Mouse (Mus musculus): Measurements from ENCODE around the gene Mrps7.
"Not testable (repeated sequence)": the region's sequence is repeated elsewhere in the genome, so short reads cannot be mapped to it uniquely, and the experiment has no call there.

Mrps7 gene

DNA sequence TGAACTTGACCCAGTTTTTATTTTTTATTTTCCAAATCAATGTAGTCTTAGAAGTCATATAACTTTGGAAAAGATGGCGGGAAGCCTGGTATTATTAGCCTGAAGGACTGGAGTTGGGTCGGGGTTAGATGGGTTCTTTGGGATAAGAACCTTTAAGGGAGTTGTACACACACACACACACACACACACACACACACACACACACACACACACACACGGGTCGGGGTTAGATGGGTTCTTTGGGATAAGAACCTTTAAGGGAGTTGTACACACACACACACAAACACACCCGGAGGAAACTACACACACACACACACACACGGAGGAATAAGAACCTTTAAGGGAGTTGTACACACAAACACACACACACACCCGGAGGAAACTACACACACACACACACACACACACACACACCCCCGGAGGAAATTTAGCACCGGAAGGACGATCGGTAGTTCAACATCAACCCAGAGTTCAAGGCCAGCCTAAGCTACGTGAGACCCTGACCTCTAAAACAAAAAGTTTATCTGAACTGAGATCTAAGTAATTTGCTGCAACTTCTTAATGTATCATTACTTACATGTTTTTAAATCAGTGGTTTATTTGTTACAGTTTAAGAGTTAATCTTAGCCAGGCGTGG lies 24.9 kb downstream of the Mrps7 start:
- DNase-seq (ENCODE audit: low spot score) = no peak

DNA sequence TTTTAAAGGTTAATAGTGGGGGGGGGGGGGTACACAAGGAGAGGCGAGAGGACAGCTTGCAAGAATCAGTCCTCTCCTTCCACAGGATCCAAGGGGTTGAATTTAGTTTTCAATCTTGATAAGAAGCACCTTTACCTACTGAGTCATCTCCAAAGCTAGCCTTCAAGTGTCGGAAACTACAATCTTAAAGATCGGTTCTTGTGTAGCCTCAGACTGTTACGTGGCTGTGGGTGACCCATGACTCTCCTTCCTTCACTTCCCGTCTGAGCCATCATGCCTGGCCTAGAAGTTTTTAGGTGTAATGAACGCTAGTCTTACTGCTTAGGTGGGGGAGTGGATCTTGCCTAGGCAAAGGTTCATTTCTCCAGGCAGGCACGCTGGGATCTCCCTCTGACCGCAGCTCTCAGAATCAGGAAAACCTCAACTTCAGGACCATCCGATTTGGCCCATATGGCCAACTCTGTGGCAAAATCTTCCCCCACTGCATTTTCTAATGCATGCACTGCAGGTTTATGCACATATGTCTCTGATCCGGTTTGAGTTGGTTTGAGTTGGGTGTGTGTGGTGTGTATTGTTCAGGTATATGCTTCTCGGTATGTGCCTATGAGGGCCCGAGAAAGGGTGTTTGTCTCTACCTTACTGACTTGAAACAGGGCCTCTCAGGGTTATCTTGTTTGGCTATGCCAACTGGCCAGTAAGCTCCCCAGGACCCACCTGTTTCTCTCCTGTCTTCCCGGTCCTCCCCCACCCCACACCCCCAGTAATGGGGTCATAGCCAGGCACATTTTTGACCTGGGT lies 26.2 kb downstream of the Mrps7 start:
- no peak for DNase-seq (ENCODE audit: low spot score)

DNA sequence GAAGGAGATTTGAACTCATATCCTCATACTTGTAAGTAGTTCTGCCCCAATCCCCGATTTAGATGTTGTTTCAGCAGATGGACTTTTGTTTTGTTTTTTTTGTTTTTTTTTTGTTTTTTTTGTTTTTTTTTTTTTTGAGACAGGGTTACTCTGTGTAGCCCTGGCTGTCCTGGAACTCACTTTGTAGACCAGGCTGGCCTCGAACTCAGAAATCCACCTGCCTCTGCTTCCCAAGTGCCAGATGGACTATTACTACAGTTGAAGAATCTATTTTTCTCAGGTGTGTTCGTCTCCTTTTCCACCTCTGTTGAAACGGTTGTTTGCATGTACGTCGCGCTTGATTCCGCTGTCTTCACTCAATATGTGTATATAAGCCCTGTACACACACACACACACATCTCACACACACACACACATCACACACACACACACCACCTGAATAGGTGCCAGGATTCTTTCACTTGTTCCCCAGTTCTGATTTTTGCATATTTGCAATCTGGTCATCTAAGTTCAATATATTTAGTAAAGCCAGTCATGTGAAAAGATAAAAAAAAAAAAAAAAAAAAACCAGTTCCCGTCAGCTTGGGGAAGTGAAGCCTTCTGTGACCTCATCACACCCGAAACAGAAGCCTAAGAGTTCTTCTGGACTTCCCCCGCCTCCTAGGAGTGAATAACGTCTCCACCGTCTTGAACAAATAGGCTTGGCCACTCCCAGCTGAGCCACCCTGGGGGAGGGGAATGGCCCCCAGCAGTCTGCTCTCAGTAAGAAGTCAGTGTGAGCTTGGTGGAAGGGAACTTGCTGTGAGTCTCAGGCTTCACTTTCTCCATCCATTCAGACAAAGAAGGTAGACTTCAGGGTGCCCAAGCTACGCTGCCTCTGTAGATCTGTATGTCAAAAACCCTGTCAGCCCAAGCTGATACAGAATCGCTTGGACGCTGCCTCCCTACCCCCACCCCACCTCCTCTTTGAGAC lies 27.1 kb downstream of the Mrps7 start:
- no peak for DNase-seq (ENCODE audit: low spot score)

DNA sequence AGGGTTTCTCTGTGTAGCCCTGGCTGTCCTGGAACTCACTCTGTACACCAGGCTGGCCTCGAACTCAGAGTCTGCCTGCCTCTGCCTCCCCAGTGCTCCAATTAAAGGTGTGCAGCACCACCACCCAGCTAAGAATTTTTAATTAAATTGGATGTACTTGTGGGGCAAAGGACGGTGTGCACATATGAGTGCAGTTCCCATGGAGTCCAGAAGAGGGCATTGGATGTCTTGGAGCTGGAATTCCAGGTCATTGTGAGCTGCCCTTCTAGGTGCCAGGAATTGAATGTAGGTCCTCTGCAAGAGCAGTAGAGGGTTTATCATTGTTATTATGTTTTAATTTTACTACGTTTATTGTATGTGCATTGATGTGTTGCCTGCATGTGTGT lies 27.8 kb downstream of the Mrps7 start:
- no peak for DNase-seq (ENCODE audit: low spot score)

DNA sequence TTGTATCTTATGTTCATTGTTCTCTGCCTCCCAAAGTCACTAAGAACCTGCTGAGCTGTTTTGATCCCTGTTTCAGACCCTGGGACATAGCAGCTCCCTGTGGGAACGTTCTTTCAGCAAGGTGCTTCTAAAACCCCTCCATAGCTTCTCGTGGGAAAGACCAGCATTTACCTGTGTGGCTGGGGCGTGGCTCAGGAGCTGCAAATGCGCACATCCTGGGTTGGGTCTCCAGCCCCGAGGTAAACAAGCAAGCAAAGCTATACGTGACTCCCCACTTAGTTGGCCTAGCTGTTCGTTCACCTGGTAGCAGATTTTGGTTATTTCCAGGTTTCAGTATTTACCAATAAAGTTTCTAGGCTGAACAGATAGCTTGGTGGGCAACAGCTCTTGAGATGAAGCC lies 28.5 kb downstream of the Mrps7 start:
- DNase-seq (ENCODE audit: low spot score) = no peak

DNA sequence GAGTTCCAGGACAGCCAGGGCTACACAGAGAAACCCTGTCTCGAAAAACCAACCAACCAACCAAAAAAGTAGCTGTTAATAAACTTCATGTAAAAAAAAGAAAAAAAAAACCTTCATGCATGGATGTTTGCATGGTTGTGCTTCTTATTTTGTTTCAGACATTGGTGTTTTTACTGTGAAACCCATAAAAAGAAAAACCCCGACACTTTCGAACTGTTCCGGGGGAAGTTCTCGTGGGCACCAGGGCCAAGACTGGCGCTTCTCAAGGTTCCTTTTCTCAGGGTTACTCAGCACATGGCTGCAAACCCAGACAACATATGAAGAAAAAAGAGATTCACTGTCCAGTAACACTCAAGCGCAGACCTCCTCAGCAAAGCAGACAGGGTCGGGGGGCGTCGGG lies 29.1 kb downstream of the Mrps7 start:
- no peak for DNase-seq (ENCODE audit: low spot score)

DNA sequence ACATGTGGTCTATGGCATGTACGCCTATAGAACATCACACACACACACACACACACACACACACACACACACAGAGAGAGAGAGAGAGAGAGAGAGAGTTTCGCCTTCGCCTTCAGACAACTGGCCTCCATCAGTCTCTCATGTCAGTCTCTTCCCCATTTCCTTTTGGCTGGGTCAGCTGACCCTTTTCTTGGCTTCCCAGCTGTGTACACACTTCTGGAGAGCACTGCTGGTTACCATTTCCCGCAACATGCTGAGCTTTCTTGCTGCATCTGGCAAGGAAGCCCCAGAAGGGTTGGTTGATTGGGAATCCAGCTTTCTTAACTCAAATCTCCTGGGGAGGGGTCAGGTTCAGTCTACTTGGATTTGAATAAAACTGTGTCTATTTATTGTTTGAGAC lies 30.4 kb downstream of the Mrps7 start:
- DNase-seq (ENCODE audit: low spot score) = no peak

DNA sequence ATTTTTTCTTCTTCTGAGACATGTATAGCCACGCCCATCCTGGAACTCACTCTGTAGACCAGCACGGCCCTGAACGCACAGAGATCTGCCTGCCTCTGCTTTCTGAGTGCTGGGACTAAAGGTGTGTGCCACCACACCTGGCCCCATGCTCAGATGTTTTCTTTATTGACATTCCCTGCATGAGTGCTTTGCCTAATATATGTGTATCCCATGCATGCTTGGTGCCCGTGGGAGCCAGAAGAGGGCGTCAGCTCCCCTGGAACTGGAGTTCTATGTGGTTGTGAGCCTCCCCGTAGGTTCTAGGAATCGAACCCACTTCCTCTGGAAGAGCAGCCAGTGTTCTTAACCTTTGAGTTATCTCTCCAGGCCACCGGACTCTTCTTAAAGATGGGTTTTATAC lies 31.3 kb downstream of the Mrps7 start:
- no peak for DNase-seq (ENCODE audit: low spot score)

DNA sequence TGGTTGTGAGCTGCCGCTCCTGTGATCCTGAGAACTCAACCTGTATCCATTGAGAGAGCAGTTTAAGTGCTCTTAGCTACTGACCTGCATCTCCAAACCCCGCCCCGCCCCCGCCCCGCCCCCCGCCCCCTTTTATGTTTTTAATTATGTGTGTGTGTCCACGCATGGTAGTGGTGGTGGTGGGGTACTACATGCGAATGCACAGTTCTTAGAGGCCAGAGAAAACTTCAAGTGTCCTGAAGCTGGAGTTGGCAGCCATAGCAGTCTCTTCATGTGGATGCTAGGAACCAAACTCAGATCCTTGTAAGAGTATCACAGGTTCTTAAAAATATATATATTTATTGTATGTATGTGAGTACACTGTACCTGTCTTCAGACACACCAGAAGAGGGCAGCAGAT lies 31.8 kb downstream of the Mrps7 start:
- DNase-seq (ENCODE audit: low spot score) = no peak

DNA sequence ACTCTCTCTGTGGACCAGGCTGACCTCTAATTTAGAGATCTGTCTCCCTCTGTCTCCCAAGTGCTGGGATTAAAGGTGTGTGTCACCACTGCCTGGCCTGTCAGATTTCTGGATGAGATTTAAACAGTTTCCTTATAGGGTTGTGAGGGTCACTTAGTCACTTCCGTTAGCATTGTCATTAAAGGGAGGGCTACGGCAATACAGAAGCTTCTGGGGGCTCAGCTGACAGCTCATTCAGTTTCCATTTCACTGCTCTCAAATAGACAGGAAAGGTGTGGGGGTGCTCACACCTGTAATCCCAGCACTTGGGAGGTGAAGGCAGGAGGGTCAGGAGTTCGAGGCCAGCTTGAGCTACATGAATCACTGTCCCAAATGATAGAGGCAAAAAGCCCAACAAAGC lies 33.2 kb downstream of the Mrps7 start:
- DNase-seq (ENCODE audit: low spot score) = no peak

DNA sequence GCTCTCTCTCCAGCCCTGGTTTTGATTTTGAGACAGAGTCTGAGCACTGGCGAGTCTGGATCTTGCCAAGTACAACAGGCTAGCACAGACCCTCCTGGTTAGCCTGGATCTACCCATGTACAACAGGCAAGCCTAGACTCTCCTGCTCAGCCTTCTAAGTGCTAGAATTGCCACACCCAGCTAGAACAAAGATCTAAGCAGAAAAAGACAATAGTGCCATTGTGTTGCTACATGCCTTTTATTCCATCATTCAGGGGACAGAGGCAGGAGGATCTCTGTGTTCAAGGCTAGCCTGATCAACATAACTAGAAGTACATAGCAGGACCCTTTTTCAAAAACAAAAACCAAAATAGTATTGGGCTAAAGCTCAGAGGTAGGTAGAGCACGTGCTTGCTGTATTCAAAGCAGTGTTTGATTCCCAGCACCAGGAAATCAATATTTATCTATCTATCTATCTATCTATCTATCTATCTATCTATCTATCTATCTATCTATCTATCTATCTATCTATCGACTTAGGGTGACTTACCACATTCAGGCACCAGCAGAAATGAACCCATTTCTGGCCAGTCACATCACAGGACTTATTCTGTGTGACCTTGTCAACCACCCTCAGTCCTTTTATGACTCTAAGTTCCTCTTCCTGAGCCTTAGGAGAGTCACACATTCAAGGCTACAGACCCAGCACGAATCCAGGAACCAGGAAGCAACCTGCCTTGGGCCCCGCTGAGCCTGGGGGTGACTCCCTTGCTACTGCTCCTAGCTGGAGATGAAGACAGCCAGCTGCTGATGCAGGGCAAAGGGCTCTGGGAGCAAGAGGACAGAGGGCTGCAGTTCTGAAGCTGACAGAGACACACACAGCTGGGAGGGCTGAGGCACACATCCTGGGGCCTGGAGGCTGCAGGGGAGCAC lies 35.0 kb downstream of the Mrps7 start:
- DNase-seq (ENCODE audit: low spot score) = no peak

DNA sequence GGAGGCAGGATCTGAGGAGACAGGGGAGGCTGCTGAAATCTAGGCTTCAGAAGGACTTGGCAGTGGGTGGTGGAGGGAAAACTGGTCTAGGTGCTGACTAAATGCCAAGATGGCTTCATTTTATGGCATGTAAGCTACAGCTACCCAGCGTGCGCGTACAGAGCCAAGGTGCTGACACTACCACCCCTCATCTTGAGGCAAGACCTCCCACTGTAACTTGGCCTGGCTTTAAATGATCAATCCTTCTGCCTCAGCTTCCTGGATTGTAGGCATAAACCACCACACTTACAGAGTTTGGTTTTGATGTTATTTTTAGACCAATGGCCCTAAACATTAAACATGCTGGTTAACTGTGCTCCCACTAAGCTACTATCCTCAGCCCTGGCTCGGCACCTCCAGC lies 35.8 kb downstream of the Mrps7 start:
- no peak for DNase-seq (ENCODE audit: low spot score)

DNA sequence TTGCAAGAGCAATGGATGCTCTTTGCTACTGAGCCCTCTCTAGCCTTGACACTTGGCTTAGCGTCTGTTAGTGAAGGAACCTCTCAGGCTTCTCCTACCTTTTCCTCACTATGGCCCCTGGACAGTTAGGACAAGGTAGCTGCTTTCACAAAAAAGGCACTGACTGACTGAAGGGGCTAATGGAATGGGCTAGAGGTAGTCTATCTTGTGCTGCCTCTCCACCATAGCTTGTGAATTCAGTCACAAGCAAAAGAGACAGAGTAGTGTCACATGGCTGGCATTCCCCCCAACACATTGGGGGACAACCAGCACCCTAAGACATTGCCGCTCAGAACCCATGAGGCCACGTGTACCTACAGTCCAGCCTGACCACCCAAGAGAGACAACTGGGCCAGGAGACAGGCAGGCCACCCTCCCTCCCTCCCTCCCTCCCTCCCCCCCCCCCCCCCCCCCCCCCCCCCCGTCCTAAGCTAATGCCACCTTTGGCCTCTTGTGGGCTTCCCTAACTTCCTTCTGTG lies 36.6 kb downstream of the Mrps7 start:
- no peak for DNase-seq (ENCODE audit: low spot score)

DNA sequence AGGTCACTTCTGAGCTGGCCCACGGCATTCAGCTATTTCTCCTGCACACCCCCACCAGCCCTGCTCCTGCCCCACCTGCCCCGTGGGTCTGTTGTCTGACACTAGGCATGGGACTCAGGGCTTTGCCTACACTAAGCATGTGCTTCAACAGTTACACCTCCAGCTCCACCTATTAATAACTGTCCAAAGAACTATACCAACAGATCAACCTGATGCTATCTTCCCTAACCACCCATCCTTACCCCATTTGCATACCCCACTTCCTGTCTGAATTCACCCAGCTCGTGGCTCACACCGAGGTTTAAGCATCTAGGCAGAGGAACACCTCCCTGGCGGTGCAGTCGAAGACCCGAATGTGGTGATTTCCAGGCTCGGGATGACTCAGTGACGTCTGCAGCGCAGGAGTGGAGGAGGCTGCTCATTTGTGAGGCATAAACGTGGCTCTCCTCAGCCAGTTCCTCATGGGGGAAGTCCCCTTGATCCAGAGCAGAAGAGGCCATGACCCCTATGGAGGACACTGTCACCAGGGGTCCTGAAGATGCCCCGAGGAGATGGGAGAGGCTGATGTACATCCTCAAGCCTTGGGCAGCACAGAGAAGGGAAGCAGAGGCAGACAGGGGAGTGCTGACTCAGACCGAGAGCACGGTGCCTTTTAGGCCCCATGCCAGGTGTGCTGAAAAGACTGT lies 37.4 kb downstream of the Mrps7 start:
- DNase-seq (ENCODE audit: low spot score) = peak; percentile 59

DNA sequence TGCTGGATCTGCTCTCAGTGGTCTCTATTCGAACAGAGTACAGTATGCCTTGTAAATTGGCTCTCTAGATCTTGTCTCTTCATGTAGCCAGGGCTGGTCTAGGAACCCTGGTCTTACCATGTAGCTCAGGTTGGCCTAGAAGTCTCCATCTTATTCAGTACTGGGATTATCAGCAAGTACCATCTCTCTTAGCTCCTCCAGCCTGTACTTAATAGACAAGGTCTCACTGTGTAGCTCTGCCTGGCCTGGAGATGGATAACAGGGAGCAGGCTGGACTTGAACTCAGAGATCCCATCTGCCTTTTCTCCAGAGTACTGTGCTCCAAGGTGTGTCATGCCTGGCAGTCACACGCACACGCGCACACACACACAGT lies 37.9 kb downstream of the Mrps7 start:
- no peak for DNase-seq (ENCODE audit: low spot score)

DNA sequence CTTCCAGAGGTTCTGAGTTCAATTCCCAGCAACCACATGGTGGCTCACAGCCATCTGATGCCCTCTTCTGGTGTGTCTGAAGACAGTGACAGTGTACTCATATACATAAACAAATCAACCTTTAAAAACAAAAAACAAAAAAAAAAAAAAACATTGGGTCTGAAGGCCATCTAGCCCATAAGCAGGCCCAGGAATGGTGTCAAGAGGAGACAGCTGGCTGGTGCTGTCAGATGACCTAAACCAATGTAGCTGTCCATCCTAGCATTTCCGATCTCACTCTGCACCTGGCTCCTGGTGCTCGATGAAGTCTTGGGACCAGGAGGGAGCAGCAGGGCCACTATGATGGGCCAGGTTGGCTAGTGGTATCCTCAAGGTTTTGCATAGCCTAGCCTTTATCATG lies 39.0 kb downstream of the Mrps7 start:
- no peak for DNase-seq (ENCODE audit: low spot score)

DNA sequence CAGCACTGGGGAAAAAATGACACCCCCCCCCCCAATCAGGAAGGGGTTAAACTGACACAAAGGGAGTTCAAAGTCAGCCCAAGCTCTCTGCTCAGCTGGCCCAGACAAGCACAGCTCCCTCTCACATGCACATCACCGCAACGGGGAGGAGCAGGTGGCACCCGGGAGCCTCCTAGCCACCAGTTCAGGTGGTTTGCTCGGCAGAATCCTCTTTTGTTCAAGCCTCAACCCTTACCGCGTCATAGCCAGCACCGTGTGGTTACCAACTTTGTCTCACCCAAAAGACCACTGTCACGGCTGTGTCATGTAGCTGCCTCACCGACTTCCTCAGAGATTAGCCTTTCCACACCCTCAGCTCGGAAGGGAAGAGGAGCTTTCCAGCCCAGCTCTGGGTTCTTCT lies 39.5 kb downstream of the Mrps7 start:
- DNase-seq (ENCODE audit: low spot score) = no peak

DNA sequence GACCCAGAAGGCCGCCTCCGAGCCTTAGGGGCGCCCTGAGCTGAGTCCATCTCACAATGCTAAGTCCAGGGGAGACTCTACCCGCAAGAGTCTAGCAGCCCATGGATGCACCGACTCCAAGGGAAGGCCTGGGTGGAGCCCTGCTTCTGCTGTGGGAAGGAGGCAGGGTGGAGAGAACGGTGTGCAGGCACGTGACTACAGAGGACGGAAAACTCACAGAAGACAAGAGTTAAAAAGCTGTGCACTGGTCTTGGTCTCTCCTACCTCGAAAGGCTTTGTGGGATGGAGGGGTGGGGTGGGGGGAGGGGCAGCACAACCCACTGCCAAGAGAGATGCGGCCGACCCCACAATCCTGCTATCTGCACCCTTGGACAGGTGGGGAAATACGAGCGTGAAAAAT lies 40.6 kb downstream of the Mrps7 start:
- no peak for DNase-seq (ENCODE audit: low spot score)

DNA sequence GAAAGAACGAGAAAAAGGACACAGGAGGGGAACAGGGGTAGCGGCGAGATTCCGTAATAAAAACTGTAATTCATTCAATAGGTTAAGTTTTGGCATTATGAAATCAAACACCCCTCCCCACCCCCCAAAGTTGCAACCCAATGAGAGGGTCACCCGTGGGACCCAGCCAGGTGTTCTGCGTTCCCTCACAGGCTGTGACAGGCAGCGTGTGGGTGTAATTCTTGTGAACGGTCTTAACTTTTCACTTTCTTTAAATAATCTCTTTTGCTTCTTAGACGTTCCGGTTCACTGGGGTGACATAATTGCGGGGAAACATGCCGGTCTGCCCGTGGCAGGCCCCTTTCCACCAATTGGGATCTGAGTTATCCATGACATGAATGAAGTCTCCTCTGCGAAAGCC lies 41.8 kb downstream of the Mrps7 start:
- not testable (repeated sequence) for DNase-seq (ENCODE audit: low spot score)

DNA sequence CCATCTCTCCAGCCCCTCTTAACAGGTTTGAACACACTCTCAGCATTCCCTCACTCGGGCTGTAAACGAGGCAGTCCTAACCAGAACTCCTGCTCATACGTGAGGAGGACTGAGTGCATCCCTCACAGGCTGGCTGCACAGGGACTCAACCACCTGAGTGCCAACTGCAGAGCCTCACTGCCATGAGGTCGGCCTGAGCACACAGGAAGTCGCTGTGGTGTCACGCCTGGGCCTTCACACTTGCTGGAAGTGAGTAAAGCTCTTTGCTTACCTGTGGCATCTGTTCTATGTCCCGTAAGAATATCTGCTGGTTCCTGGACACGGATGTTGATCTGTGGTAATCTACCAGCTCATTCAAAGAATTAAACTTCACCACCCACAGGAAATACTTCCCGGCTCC lies 42.7 kb downstream of the Mrps7 start:
- no peak for DNase-seq (ENCODE audit: low spot score)

DNA sequence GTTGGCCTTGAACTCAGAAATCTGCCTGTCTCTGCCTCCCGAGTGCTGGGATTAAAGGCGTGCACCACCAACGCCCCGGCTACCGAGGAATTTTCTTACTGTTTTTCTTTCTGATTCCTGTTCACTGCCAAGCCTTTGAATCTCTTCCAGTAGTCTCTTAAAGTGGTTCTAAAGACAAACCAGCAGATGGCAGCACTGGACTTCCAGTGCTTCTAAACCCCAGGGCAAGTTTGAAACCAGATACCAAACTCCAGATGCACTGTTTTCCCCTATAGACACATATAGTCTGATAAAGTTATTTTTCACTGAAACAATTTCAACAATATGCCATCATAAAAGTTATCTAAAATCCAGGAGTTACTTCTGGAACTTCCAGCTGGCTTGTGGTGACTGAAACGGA lies 43.7 kb downstream of the Mrps7 start:
- peak; percentile 72 for DNase-seq (ENCODE audit: low spot score)

Data from MN1 (cell line).